ENCODE assay signal across 9 mouse cellular contexts in the genomic region with DNA sequence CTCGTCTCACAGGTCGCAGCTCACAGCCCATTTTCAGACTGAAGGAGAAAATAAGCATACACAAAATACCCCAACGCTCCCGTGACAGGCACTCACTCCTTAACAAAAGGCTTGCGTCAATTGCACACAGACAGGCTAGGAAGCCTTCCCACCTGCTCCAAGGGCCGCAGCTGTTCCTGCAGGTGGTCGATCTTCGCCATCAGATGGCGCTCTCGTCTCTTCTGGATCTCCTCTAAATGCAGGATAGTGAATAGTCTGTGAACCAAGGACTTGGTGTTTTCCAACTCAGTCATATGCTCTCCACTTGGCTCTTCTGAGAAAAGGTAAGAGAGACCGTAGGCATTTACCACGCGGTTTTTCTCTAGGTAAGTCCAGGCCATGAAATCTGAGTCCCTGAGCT. TPM values are rescaled to one million over a fixed set of nuclear protein-coding genes. Genes with fewer than 3 reads are reported as not detected.
DNase-seq lines count a peak whose midpoint lies in the region; ATAC-seq and TF ChIP-seq lines count a peak whose summit lies in the region.
"Had no signal": no experiment of that assay in that cellular context is flagged by ENCODE, and none has a peak within 500 bp of the region (broad histone marks: within the 10 kb centered on the region; RNA-seq: fewer than 3 reads in every experiment).

No protein-coding gene starts in this region.

- H3K4me1 ChIP-seq in E14TG2a.4 (replicated peaks; ENCODE audit: low read depth, low read length), result 0 out of 2 replicates have a peak, but pooled peaks cover 4% of the 10 kb centered on the region
- H3K4me1 ChIP-seq in embryonic facial prominence, embryonic 13.5 days, result no peaks in the 10 kb centered on the region
- no peaks in the 10 kb centered on the region for H3K4me1 ChIP-seq in olfactory bulb, adult 2 months (ENCODE audit: control insufficient read depth, insufficient read depth, low read length)
- H3K4me1 ChIP-seq: heart, embryonic 15.5 days had no signal

- H3K4me2 ChIP-seq in embryonic facial prominence, embryonic 13.5 days, result no peak overlapping the region
- H3K4me2 ChIP-seq: heart, embryonic 15.5 days had no signal

- peak; percentile 62; the same call in 1 of the 2 replicates for ATAC-seq in embryonic facial prominence, embryonic 13.5 days (ENCODE audit: insufficient number of reproducible peaks, insufficient read depth, low FRiP score, low TSS enrichment, low read depth)

- 14% methylated on average over 13 of the region's 13 CpGs for WGBS in embryonic facial prominence, embryonic 13.5 days
- WGBS in olfactory bulb, adult 2 months, result 13% methylated on average over 13 of the region's 13 CpGs

- TF ChIP-seq CTCF in E14TG2a.4 (conservative IDR thresholded peaks at IDR 0.05; ENCODE audit: low read length), result peak; percentile 64
- TF ChIP-seq CTCF in olfactory bulb, adult 2 months (IDR thresholded peaks at IDR 0.05; ENCODE audit: insufficient read depth, low read depth, low read length), result peak; percentile 66

- no peak for TF ChIP-seq POLR2A in olfactory bulb, adult 2 months (IDR thresholded peaks at IDR 0.05; ENCODE audit: insufficient read depth, low read depth, low read length)

- peak; percentile 80 for DNase-seq in adrenal gland, postnatal 14 days
- DNase-seq in heart, postnatal 14 days, result peak; percentile 69 to 75
- peak; percentile 82 to 84 for DNase-seq in kidney, postnatal 4 days
- peak; percentile 60 to 71 for DNase-seq in lung, adult 18-20 months
- peak; percentile 59 for DNase-seq in urinary bladder, postnatal 25 days (ENCODE audit: low spot score)

- no peaks in the 10 kb centered on the region for H3K9me3 ChIP-seq in E14TG2a.4 (ENCODE audit: low read length)
- H3K9me3 ChIP-seq in embryonic facial prominence, embryonic 13.5 days, result no peaks in the 10 kb centered on the region
- H3K9me3 ChIP-seq: heart, embryonic 15.5 days had no signal

- peaks cover 8% of the 10 kb centered on the region for H3K27me3 ChIP-seq in E14TG2a.4 (ENCODE audit: insufficient read depth, low read length)
- H3K27me3 ChIP-seq in embryonic facial prominence, embryonic 13.5 days, result 0 out of 2 replicates have a peak, but pooled peaks cover 3% of the 10 kb centered on the region
- H3K27me3 ChIP-seq: heart, embryonic 15.5 days had no signal

- intact Hi-C loops in heart, postnatal 14 days (cut with DNase I), result loop anchor here (1.0 kb wide), 1 partner anchor 161 kb away; no protein-coding TSS in a partner anchor

- no peaks in the 10 kb centered on the region for H3K36me3 ChIP-seq in E14TG2a.4 (ENCODE audit: insufficient read depth, low read length)
- H3K36me3 ChIP-seq in embryonic facial prominence, embryonic 13.5 days, result peaks cover 14% of the 10 kb centered on the region

- H3K27ac ChIP-seq in embryonic facial prominence, embryonic 13.5 days, result no peak overlapping the region
- H3K27ac ChIP-seq in olfactory bulb, adult 2 months (ENCODE audit: insufficient read depth, low read depth, low read length), result no peak overlapping the region
- H3K27ac ChIP-seq: heart, embryonic 15.5 days had no signal

- H3K4me3 ChIP-seq in E14TG2a.4 (replicated peaks; ENCODE audit: low read length), result no peak overlapping the region
- H3K4me3 ChIP-seq in embryonic facial prominence, embryonic 13.5 days, result no peak overlapping the region
- H3K4me3 ChIP-seq in olfactory bulb, adult 2 months (ENCODE audit: insufficient read depth, low read depth, low read length), result no peak overlapping the region
- H3K4me3 ChIP-seq: heart, embryonic 15.5 days had no signal

- no peak overlapping the region for H3K9ac ChIP-seq in embryonic facial prominence, embryonic 13.5 days
- H3K9ac ChIP-seq: heart, embryonic 15.5 days had no signal

RNA-seq across cellular contexts. Expression of a gene that starts 17.2 kb away (rescaled TPM):
- 34.7 TPM in 2 replicates for total RNA-seq in adrenal gland, postnatal 14 days (2021)
- 91.9 and 97.7 TPM in 2 replicates for polyA plus RNA-seq in embryonic facial prominence, embryonic 13.5 days (2015; fragmentation: Nextera tagmentation; extraction: Ambion mirVana)
- 10 to 100 TPM; 16.2 to 20.0 TPM for total RNA-seq in heart, postnatal 14 days (2021)
- polyA plus RNA-seq in olfactory bulb, adult 2 months (2012; ENCODE audit: insufficient read depth, insufficient read length, low replicate concordance, missing spikeins), result not detected in 2 replicates

RNA-seq across cellular contexts. Expression of a gene that starts 40.0 kb away (rescaled TPM):
- total RNA-seq in adrenal gland, postnatal 14 days (2021), result 56.0 and 62.7 TPM in 2 replicates
- polyA plus RNA-seq in embryonic facial prominence, embryonic 13.5 days (2015; fragmentation: Nextera tagmentation; extraction: Ambion mirVana), result 25.4 and 32.5 TPM in 2 replicates
- total RNA-seq in heart, postnatal 14 days (2021), result 10 to 100 TPM; 25.1 to 30.6 TPM
- polyA plus RNA-seq in olfactory bulb, adult 2 months (2012; ENCODE audit: insufficient read depth, insufficient read length, low replicate concordance, missing spikeins), result not detected in 2 replicates

RNA-seq across cellular contexts. Expression of a gene that starts 51.6 kb away (rescaled TPM):
- total RNA-seq in adrenal gland, postnatal 14 days (2021), result 7.9 and 9.3 TPM in 2 replicates
- polyA plus RNA-seq in embryonic facial prominence, embryonic 13.5 days (2015; fragmentation: Nextera tagmentation; extraction: Ambion mirVana), result 4.2 and 4.7 TPM in 2 replicates
- total RNA-seq in heart, postnatal 14 days (2021), result 1 to 10 TPM; 2.2 to 2.6 TPM
- polyA plus RNA-seq in olfactory bulb, adult 2 months (2012; ENCODE audit: insufficient read depth, insufficient read length, low replicate concordance, missing spikeins), result not detected in 2 replicates
